Mouse (Mus musculus) embryonic stem cell, embryonic (primary cell): Measurements from ENCODE around the gene Tldc2.

ENCODE experiments used
- CTCF ChIA-PET, 4 experiments: fragments of 300-600 bp in 2 of 4; fragments of 350-600 bp in 2 of 4; sonication (Branson Sonifier 250); formaldehyde crosslinking; loops; one replicate each; lab custom pipeline; 2022; ENCODE audit warnings: inconsistent platforms in 2 of 4; lab: Charles Lee
- POLR2A ChIA-PET, 4 experiments: fragments of 300-600 bp in 2 of 4; fragments of 350-600 bp in 2 of 4; sonication (Branson Sonifier 250); formaldehyde crosslinking; loops; one replicate each; lab custom pipeline; 2022; ENCODE audit warnings: antibody characterized with exemption in 4 of 4, inconsistent platforms in 1 of 4; lab: Charles Lee

Gene Tldc2

DNA sequence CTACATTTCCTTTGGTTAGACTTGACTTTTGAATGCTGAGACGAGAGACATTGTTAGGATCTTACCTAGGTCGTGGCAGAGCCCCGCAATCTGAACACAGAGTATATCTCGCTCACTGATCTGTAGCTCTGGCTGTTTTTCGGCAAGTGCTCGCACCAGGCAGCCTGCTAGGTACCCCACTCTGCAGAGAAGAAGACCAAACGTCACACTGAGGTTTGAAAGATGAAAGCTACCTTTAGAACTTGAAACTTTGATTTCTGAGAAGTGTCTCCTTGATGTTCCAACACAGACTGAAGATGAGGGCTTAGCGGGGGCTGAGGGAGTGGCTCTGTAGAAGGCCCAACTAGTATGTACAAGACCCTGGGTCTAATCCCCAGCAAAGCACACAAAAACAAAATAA lies 34.9 kb downstream of the Tldc2 start:
- POLR2A ChIA-PET = no interaction called here
- CTCF ChIA-PET = no interaction called here

DNA sequence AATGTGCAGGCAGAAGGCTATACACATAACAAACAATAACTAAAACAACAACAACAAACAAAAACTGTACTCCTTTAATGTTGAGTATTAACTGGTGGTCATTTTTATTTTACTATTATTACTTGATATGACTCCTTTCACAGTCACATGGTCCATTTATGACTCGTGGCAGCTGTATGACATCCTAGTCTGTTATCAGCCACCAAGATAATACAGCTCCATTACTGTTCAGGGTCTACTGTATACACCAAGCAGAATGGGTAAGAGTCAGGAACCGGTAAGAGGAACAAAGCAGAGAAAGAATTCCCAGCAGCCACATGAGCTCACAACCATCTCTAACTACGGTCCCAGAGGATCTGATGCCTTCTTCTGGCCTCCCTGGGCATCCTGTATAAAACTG lies 38.4 kb downstream of the Tldc2 start:
- ChIA-PET POLR2A (interaction anchor here in 1 of 4 experiments (1.7 kb wide), 1 partner anchor 80 kb away, joined by 3 read pairs; no protein-coding TSS in a partner anchor), CTCF (no interaction called here)

DNA sequence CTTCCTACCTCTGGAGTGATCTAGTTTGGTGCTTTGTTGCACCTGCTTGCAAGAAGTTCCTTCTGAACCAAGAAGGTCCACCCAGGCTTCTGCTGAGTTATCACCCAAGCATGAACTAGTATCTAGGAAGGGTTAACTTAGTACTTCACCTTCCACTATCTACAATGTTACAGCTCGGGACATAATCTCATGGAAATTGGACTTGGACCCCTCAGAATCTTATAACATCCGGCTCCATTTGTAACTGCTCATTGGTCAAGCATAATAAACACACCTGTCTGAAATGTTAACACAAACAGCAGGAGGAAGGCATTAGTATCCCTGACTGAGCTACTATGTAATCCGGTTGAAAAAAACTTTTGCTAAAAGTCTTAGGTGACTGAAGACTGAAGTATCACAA lies 40.5 kb downstream of the Tldc2 start:
- CTCF ChIA-PET = interaction anchor here in 1 of 4 experiments (1.0 to 1.5 kb wide), 2 partner anchors 10 to 11 kb away, joined by 3 to 6 read pairs; no protein-coding TSS in a partner anchor
- POLR2A ChIA-PET = interaction anchor here in 1 of 4 experiments (0.8 kb wide), 1 partner anchor 256 kb away, joined by 3 read pairs; no protein-coding TSS in a partner anchor

DNA sequence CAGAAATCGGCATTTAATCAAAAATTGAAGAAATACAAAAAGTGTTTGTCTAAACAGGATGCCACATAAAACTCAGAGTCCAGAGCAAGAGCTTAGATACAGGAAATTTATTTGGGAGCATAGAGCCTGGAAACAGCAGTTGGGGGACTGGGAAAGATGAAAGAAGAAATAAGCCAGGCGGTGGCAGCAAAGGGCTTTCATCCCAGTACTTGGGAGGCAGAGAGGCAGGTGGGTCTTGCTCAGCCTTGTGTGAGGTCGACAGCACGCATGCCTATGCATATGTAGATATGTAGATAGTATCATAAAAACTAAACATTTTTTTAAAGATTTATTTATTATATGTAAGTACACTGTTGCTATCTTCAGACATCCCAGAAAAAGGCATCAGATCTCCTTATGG lies 41.2 kb downstream of the Tldc2 start:
- ChIA-PET POLR2A (no interaction called here), CTCF (interaction anchor here in 1 of 4 experiments (1.5 kb wide), 1 partner anchor 11 kb away, joined by 3 read pairs; no protein-coding TSS in a partner anchor)

DNA sequence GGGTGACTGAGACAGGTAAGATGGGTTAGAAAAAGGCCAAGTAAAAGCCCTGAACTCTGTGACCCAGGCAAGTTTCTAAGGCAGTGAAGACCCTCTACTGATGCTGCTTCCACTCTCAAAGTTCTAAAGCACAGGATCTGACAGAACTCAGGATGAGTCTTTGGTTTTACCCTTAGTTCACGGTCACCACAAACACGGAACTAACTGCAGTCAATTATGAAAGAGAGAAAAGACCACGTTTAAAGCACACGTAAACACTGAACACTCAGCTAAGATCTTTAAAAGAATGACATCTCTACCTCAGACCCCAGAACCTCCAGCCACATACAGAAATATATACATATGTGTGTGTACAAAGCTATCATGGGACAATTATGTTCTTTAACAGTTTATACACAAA lies 42.2 kb downstream of the Tldc2 start:
- CTCF ChIA-PET = interaction anchor here in 3 of 4 experiments (0.5 to 1.5 kb wide), 3 partner anchors 12 to 469 kb away, joined by 3 to 4 read pairs (median 3); no protein-coding TSS in a partner anchor
- POLR2A ChIA-PET = interaction anchor here in 1 of 4 experiments (0.5 kb wide), 1 partner anchor 57 kb away, joined by 3 read pairs; no protein-coding TSS in a partner anchor

DNA sequence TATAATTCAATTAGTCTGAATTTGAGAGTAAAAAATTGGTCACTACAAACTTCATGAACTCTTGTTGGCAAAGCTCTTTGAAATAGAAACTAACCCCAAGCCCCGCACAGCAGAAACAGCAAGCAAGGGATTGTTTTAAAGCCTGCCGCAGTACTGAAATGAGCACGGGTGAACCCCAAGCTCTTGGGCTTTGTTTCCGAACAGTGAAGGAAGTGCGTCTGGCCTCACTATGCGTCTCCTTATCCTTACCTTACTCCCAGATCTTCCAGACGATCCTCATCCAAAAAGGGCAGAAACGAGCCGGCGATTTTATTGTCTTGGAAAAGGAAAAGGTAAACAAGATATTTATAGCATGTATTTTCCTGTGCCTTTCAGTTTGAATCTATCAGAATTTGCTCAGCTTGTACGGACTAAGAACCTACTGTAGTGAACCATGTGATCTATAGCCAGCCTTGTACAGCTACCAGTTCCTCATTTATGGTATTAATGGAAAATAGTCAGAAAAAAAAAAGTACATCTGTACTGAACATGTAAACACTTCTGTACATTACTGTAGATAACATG lies 42.8 kb downstream of the Tldc2 start:
- POLR2A ChIA-PET = no interaction called here

DNA sequence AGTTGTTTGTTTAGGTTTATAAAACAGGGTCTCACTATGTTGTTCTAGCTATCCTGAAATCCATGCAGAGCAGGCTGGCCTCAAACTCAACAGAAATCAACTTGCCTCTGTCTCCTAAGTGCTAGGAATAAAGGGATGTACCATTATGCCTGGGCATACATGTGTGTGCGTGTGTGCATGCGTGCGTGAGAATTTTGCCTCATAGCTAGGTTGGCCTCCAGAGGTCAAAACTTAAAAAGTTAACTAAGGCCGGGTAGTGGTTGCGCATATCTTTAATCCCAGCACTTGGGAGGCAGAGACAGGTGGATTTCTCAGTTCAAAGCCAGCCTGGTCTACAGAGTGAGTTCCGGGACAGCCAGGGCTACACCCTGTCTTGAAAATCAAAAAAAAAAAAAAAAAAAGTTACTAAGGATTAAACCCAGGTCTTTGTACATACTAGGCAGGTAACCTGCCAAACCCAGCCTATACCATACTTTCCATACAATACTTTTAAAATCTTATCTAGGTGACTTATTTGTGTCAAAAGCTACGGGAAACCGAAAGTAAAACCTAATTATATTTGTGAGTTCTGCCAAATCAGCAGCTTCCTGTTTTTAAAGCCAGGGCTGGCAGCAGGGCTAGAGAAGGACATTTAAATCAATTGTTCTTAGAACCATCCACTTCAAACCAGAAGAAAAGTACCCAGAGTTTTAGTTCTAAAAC lies 44.1 kb downstream of the Tldc2 start:
- ChIA-PET POLR2A (interaction anchor here in 3 of 4 experiments (0.7 kb wide), 4 partner anchors 72 to 425 kb away, joined by 3 to 4 read pairs (median 3); no protein-coding TSS in a partner anchor), CTCF (interaction anchor here in 1 of 4 experiments (1.1 kb wide), 1 partner anchor 14 kb away, joined by 3 read pairs; no protein-coding TSS in a partner anchor)

More for the DNA sequence above, 42.8 kb downstream of the Tldc2 start:
- CTCF ChIA-PET = interaction anchor here in 1 of 4 experiments (1.0 kb wide), 1 partner anchor 99 kb away, joined by 3 read pairs; no protein-coding TSS in a partner anchor

DNA sequence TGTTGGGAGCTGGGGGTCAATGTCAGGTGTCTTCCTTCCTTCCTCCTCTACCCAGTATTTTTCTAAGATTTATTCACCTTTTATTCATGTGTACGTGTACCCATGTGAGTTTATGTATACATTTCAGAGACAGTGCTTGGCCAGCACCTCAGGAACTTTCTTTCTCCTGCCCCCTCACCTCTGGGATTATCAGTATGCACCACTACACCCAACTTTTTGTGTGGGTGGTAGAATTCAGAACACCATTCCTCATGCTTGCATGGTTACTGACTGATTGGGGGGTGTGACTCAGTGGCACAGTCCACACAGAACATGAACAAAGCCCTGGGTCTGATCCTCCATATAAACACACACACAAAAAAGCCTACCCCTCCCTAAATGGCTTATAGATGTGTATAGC lies 45.2 kb downstream of the Tldc2 start:
- ChIA-PET POLR2A (interaction anchor here in 2 of 4 experiments (0.7 to 4.7 kb wide), 2 partner anchors 72 to 1059 kb away, joined by 3 to 27 read pairs; partner anchors contain the start of gene Rbl1 (in 1 of the 2)), CTCF (no interaction called here)

DNA sequence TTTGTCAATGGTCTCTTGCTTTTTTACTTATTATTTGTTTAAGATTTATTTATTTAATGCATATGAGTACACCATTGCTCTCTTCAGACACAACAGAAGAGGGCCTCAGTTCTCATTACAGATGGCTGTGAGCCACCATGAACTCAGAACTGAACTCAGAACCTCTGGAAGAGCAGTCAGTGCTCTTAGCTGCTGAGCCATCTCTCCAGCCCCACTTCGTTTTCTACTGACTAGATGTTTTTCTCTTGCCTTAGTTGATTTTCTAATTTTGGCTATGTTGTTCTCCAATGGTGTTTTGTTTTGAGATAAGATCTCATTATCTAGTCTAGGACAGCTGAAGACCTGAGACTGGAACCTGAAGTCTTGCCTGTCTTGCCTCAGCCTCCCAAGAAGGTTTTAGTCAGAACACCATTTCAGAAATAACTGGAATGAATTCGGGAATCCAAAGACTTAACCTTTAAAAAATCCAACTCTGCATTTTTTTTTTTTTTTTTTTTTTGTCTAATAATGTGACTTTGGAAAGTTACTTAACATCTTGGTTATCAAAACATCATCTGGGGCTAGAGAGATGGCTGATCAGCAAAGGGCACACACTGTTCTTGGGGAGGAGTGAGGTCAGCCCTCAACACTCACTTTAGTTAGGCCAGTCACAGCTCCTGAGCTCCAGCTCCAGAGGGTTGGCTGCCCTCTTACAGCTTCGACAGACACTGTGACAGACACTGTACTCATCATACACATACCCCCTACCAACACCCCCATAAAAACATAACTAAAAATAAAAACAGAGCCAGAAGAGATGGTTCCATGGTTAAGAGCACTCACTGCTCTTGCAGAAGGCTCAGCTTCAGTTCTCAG lies 46.1 kb downstream of the Tldc2 start:
- ChIA-PET CTCF (interaction anchor here in 2 of 4 experiments (0.5 to 0.6 kb wide), 2 partner anchors 555 to 791 kb away, joined by 5 to 8 read pairs; no protein-coding TSS in a partner anchor), POLR2A (interaction anchor here in 2 of 4 experiments (0.6 to 4.7 kb wide), 9 partner anchors 13 to 433 kb away, joined by 3 to 27 read pairs (median 3); partner anchors contain the start of gene Rbl1 (in 2 of the 2))

DNA sequence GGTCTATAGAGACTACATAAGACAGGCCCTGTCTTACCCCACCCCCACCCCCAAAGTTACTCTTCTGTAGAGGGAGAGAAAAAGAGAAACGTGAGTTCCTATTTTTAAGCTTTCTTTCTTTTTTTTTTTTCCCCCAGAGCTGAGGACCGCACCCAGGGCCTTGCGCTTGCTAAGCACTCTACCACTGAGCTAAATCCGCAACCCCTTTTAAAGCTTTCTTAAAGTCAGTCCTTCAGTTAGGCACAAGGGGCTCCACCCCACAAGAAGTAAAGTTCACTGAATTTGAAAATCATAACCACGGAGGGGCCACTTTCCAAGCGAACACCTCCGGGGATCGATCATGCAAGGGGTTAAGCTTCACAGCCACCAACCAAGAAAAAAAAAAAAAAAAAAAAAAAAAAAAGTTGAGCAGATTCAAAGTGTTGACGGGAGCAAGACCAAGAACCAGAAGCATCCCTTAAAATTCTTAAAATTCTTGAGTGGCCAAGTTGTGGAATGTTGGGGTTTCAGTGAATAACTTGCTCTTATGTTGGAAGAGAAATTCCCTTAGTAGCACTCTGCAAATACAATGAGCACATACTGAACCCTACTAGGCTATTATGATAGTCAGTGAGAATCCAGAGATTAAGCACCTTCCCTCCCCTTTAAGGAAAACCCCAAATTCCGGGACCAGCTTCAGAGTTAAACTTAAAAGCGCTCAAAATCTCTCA lies 47.1 kb downstream of the Tldc2 start:
- CTCF ChIA-PET = interaction anchor here (0.5 to 1.5 kb wide), 9 partner anchors 17 to 790 kb away, joined by 3 to 12 read pairs (median 5); partner anchors contain the start of gene Dsn1 (in 1 of the 4)
- POLR2A ChIA-PET = interaction anchor here in 3 of 4 experiments (0.6 to 4.7 kb wide), 17 partner anchors 11 to 795 kb away, joined by 3 to 27 read pairs (median 3); partner anchors contain the start of gene Rbl1 (in 2 of the 3)

DNA sequence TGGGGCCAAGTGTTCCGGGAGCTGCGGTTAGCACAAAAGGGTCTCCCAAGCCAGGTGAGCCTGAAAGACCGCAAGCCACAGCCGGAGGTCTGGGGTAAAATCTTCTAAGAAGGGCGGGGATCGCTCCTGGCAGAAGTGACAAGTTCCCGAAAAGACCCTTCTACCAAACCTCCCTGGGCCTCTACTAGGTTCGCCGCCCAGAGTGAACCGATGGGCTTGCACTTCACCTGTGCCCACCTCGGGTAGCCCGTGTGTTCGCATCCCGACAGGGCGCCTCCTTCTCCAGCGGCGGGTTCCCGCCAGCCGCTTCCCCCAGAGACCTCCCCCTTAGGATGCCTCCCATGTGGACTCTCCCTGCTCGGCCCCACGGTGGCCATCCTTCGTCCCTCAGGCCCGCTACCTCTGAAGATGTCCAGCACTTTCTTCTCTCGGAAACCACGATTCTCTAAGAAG lies 47.6 kb downstream of the Tldc2 start:
- ChIA-PET POLR2A (interaction anchor here in 3 of 4 experiments (0.7 to 4.7 kb wide), 12 partner anchors 10 to 434 kb away, joined by 3 to 27 read pairs (median 3); partner anchors contain the start of genes Rbl1 (in 2 of the 3) and Rab5if (in 1 of the 3)), CTCF (interaction anchor here (0.5 to 1.5 kb wide), 5 partner anchors 17 to 128 kb away, joined by 3 to 5 read pairs (median 4); partner anchors contain the start of gene Dsn1 (in 1 of the 4))

DNA sequence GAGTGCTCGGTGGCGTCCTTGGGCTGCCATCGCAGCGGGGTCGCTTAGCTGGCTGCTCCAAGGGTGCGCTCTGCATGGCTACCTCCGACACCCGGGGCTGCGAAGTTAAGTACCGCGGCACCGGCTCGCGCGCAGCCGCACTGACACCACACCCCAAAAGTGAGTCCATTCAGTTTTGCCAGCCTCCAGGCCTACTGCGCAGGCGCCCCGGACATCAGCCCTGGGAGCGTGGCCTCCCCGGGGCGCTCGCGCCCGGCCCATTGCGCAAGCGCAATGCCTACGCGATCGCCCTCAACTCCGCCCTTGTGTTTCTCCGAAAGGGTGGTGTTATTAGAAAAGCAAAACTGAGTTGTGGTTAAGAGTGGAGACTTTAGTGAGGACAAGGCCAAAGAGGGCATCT lies 48.2 kb downstream of the Tldc2 start, which contains the start of gene Samhd1:
Gene Samhd1 (minus strand): TSS at position 252 of the 400 bp plus-strand sequence.
- ChIA-PET CTCF (interaction anchor here in 3 of 4 experiments (0.6 to 1.5 kb wide), 5 partner anchors 18 to 110 kb away, joined by 3 to 5 read pairs (median 4); no protein-coding TSS in a partner anchor), POLR2A (interaction anchor here in 3 of 4 experiments (0.7 to 4.7 kb wide), 16 partner anchors 10 to 540 kb away, joined by 3 to 27 read pairs (median 4); partner anchors contain the start of genes Rbl1 (in 3 of the 3) and Rab5if (in 1 of the 3))

DNA sequence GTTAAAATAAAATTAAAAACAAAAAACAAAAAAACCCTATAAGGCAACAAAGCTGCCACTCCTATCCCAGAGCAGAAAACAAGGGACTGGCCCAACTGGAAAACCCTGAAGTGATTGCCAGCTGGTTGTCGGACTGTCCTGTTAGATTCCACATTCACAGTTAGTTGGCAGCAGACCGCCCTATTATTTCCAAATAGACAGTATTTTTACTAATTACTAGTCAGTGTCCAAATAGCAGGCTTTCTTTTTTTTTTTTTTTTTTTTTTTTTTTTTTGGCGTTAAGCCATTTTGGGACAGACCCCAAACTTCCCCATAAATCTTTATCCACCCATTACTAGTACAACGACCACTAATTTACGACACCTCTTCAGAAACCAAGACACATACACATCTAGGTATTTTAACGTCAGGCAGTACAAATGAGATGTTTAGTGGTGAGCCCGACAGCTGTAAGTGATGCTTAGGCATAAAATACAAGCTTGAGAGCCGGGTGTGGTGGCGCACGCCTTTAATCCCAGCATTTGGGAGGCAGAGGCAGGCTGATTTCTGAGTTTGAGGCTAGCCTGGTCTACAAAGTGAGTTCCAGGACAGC lies 48.8 kb downstream of the Tldc2 start:
- CTCF ChIA-PET = interaction anchor here in 2 of 4 experiments (0.6 to 1.2 kb wide), 3 partner anchors 10 to 110 kb away, joined by 3 to 4 read pairs (median 3); partner anchors contain the start of gene Rbl1 (in 1 of the 2)
- POLR2A ChIA-PET = interaction anchor here in 3 of 4 experiments (0.7 to 4.7 kb wide), 14 partner anchors 9 to 541 kb away, joined by 3 to 27 read pairs (median 4); partner anchors contain the start of genes Rbl1 (in 2 of the 3) and Rab5if (in 1 of the 3)

DNA sequence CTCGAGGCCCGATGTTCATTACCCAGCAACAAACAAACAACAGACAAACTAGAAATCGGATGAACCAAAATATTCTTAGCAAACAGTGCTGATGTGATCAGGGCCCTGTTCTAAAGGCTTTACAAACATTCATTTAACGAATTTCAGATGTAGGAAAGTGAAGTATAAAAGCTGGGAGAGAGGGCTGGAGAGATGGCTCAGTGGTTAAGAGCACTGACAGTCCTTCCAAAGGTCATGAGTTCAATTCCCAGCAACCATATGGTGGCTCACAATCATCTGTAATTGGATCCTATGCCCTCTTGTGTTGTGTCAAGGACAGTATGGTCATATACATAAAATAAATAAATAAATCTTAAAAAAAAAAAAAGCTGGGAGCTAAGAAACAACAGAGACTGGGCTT lies 49.3 kb downstream of the Tldc2 start:
- ChIA-PET CTCF (interaction anchor here in 2 of 4 experiments (0.6 to 1.2 kb wide), 2 partner anchors 9 to 68 kb away, joined by 3 read pairs; partner anchors contain the start of gene Rbl1 (in 1 of the 2)), POLR2A (interaction anchor here in 3 of 4 experiments (0.7 to 4.7 kb wide), 6 partner anchors 9 to 287 kb away, joined by 4 to 27 read pairs (median 5); partner anchors contain the start of gene Rbl1 (in 2 of the 3))

DNA sequence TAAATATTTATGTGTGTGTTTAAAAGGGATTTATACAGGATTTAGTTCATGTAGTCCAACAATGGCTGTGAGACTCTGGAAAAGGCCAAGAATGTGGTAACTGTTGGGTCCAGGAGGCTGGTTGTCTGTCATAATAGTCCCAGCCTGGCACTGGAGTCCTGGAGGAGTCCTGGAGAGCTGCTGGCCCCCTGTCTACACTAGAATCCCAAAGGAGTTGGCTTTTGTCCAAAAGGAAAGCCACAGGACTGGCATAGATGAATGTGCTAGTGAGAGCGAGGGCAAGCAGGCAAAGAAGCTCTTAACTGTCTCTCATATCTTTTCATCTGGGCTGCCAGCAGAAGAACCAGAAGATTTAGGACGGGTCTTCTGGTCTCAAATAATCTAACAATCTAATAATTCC lies 49.8 kb downstream of the Tldc2 start:
- ChIA-PET POLR2A (interaction anchor here in 2 of 4 experiments (1.4 to 4.7 kb wide), 4 partner anchors 8 to 67 kb away, joined by 4 to 27 read pairs (median 5); partner anchors contain the start of gene Rbl1 (in 1 of the 2)), CTCF (interaction anchor here in 1 of 4 experiments (1.2 kb wide), 1 partner anchor 9 kb away, joined by 3 read pairs; no protein-coding TSS in a partner anchor)
